Mouse (Mus musculus) midbrain, postnatal 0 days (tissue): ENCODE data around the gene Igfbp7. TPM values are rescaled to one million over a fixed set of nuclear protein-coding genes. Genes with fewer than 3 reads are reported as not detected.
A peak's percentile ranks its signal among the peaks of the same experiment; 100 is the strongest.

Experiments used
- ATAC-seq: fragments of 200-750 bp; cut with Nextera tagmentation; 2 replicates; pipeline ENCODE4 v1.8.0; 2017; ENCODE audit warnings: moderate number of reproducible peaks, mild to moderate bottlenecking, moderate TSS enrichment, moderate library complexity; ENCODE audit not compliant: low FRiP score
- DNase-seq: peaks from one replicate; pipeline ENCODE4 v3.0.0-alpha.2; 2015; ENCODE audit warnings: low spot score
- H3K27ac ChIP-seq: fragments of 300-500 bp; sonication (generic); 2 replicates; pipeline ENCODE4 v1.5.1; 2014; ENCODE audit warnings: low read depth, mild to moderate bottlenecking, low read length, mixed read lengths
- H3K27me3 ChIP-seq: fragments of 300-500 bp; sonication (generic); 2 replicates; pipeline ENCODE4 v1.6.1; 2014; ENCODE audit warnings: low read length, control low read depth, mixed read lengths; ENCODE audit not compliant: insufficient read depth
- H3K36me3 ChIP-seq: fragments of 300-500 bp; sonication (generic); 2 replicates; pipeline ENCODE4 v1.6.1; 2014; ENCODE audit warnings: low read length, control low read depth, mixed read lengths; ENCODE audit not compliant: insufficient read depth
- H3K4me1 ChIP-seq: fragments of 300-500 bp; sonication (generic); 2 replicates; pipeline ENCODE4 v1.6.1; 2014; ENCODE audit warnings: mild to moderate bottlenecking, control low read depth, antibody characterized with exemption, low read length, mixed read lengths; ENCODE audit not compliant: insufficient read depth
- H3K4me2 ChIP-seq: fragments of 300-500 bp; sonication (generic); 2 replicates; pipeline ENCODE4 v1.6.1; 2014; ENCODE audit warnings: low read depth, mild to moderate bottlenecking, low read length, mixed read lengths; ENCODE audit not compliant: poor library complexity, severe bottlenecking
- H3K4me3 ChIP-seq: fragments of 300-500 bp; sonication (generic); 2 replicates; pipeline ENCODE4 v1.5.1; 2014; ENCODE audit warnings: low read depth, mild to moderate bottlenecking, low read length, moderate library complexity
- H3K9ac ChIP-seq: fragments of 300-500 bp; sonication (generic); replicated peaks from 2 replicates; pipeline ENCODE4 v1.6.1; 2014; ENCODE audit warnings: mild to moderate bottlenecking, low read length, moderate library complexity, mixed read lengths; ENCODE audit not compliant: poor library complexity, severe bottlenecking
- H3K9me3 ChIP-seq: fragments of 300-500 bp; sonication (generic); 2 replicates; pipeline ENCODE4 v1.6.1; 2016; ENCODE audit warnings: low read length, control low read depth
- CTCF ChIP-seq: IDR thresholded peaks from 2 replicates; pipeline ENCODE4 v1.5.1; 2016; ENCODE audit warnings: antibody characterized with exemption, mild to moderate bottlenecking
- WGBS: fragments of 180-500 bp; shearing (Covaris S2); extraction: QIAGEN DNeasy Blood & Tissue Kit; methylation state at CpG from one replicate; pipeline ENCODE4 v1.1.7; 2014; 5-methylcytosine and 5-hydroxymethylcytosine counted together
- polyA plus RNA-seq: library from polyadenylated mRNA; unstranded; fragments of >200 nt; fragmentation: Nextera tagmentation; extraction: Ambion mirVana; gene quantifications from 2 replicates; pipeline ENCODE4 v1.2.1, GENCODE M21; 2015
- total RNA-seq: library from RNA; depleted of rRNA; stranded (reverse); fragments of >200 nt; gene quantifications from 2 replicates; pipeline ENCODE4 v1.2.3, GENCODE M21; 2014

Gene Igfbp7
- total and polyA plus RNA-seq, 2 experiments from 2014 or later, result 44.6 to 77.3 TPM

GRCm38 (mm10) chr5:77348901-77349300, 58.9 kb downstream of the Igfbp7 start:
- Histone ChIP-seq H3K9me3 (no peaks in the 10 kb centered on the region), H3K4me2 (no peak overlapping the region), H3K4me3 (no peak overlapping the region), H3K27me3 (no peaks in the 10 kb centered on the region), H3K9ac (no peak overlapping the region), H3K4me1 (no peaks in the 10 kb centered on the region), H3K27ac (no peak overlapping the region), H3K36me3 (peaks cover 41% of the 10 kb centered on the region)
- TF ChIP-seq CTCF, result no peak
- no peak for DNase-seq
- WGBS, result 99% methylated on average over 8 of the region's 8 CpGs
- ATAC-seq, result no peak

GRCm38 (mm10) chr5:77340033-77340432, 67.8 kb downstream of the Igfbp7 start:
- TF ChIP-seq CTCF, result no peak
- 86% methylated on average over 4 of the region's 4 CpGs for WGBS
- no peak overlapping the region for H3K4me2 ChIP-seq
- H3K9me3 ChIP-seq, result no peaks in the 10 kb centered on the region
- ATAC-seq, result no peak
- H3K4me3 ChIP-seq, result no peak overlapping the region
- no peak for DNase-seq
- H3K4me1 ChIP-seq, result no peaks in the 10 kb centered on the region
- H3K9ac ChIP-seq, result no peak overlapping the region
- H3K27ac ChIP-seq, result no peak overlapping the region
- peaks cover 53% of the 10 kb centered on the region for H3K36me3 ChIP-seq
- no peaks in the 10 kb centered on the region for H3K27me3 ChIP-seq

GRCm38 (mm10) chr5:77330154-77330553, 77.7 kb downstream of the Igfbp7 start:
- ATAC-seq, result no peak
- TF ChIP-seq CTCF, result peak; percentile 35; the same call in 1 of the 2 replicates

GRCm38 (mm10) chr5:77324936-77325335, 82.9 kb downstream of the Igfbp7 start:
- no peak for ATAC-seq
- Histone ChIP-seq H3K4me1 (no peaks in the 10 kb centered on the region), H3K27me3 (no peaks in the 10 kb centered on the region), H3K27ac (no peak overlapping the region), H3K9ac (no peak overlapping the region), H3K36me3 (peaks cover 61% of the 10 kb centered on the region), H3K4me2 (no peak overlapping the region), H3K4me3 (no peak overlapping the region), H3K9me3 (no peaks in the 10 kb centered on the region)
- no peak for TF ChIP-seq CTCF
- WGBS, result 90% methylated on average over 1 of the region's 1 CpGs
- DNase-seq, result no peak

More at GRCm38 (mm10) chr5:77330154-77330553, 77.7 kb downstream of the Igfbp7 start:
- Histone ChIP-seq H3K4me3 (no peak overlapping the region), H3K27me3 (no peaks in the 10 kb centered on the region), H3K4me1 (no peaks in the 10 kb centered on the region), H3K27ac (no peak overlapping the region), H3K9me3 (no peaks in the 10 kb centered on the region), H3K9ac (no peak overlapping the region), H3K4me2 (no peak overlapping the region), H3K36me3 (peaks cover 53% of the 10 kb centered on the region)
- 74% methylated on average over 5 of the region's 5 CpGs for WGBS
- no peak for DNase-seq

- no peak for TF ChIP-seq CTCF
Measured at GRCm38 (mm10) chr5:77314986-77315385, 92.9 kb downstream of the Igfbp7 start.

GRCm38 (mm10) chr5:77314206-77314605, 93.6 kb downstream of the Igfbp7 start:
- no peak overlapping the region for H3K4me2 ChIP-seq
- no peak overlapping the region for H3K9ac ChIP-seq
- WGBS, result 97% methylated on average over 4 of the region's 4 CpGs
- no peak for TF ChIP-seq CTCF
- H3K27ac ChIP-seq, result no peak overlapping the region
- no peaks in the 10 kb centered on the region for H3K27me3 ChIP-seq
- no peak for DNase-seq
- 0 out of 2 replicates have a peak, but pooled peaks cover 2% of the 10 kb centered on the region for H3K36me3 ChIP-seq
- H3K9me3 ChIP-seq, result no peaks in the 10 kb centered on the region
- ATAC-seq, result no peak
- no peak overlapping the region for H3K4me3 ChIP-seq
- H3K4me1 ChIP-seq, result peaks cover 4% of the 10 kb centered on the region; the same call in 1 of the 2 replicates

More at GRCm38 (mm10) chr5:77314986-77315385, 92.9 kb downstream of the Igfbp7 start:
- H3K4me3 ChIP-seq, result no peak overlapping the region
- 94% methylated on average over 6 of the region's 6 CpGs for WGBS
- H3K27me3 ChIP-seq, result no peaks in the 10 kb centered on the region
- H3K9ac ChIP-seq, result no peak overlapping the region
- no peaks in the 10 kb centered on the region for H3K9me3 ChIP-seq
- no peak overlapping the region for H3K27ac ChIP-seq
- ATAC-seq, result no peak
- peaks cover 2% of the 10 kb centered on the region; the same call in 1 of the 2 replicates for H3K36me3 ChIP-seq
- no peak for DNase-seq
- H3K4me1 ChIP-seq, result peaks cover 4% of the 10 kb centered on the region; the same call in 1 of the 2 replicates
- no peak overlapping the region for H3K4me2 ChIP-seq
